In genomic region chr15:47386881-47387399, GRCm38 (mm10) we compare ENCODE assay signal across 15 mouse cellular contexts.
DNase-seq lines count a peak whose midpoint lies in the region; ATAC-seq lines count a peak whose summit lies in the region.
"Had no signal": no experiment of that assay in that cellular context is flagged by ENCODE, and none has a peak within 500 bp of the region (broad histone marks: within the 10 kb centered on the region; RNA-seq: fewer than 3 reads in every experiment).

No protein-coding gene starts in this region.

- no peak overlapping the region for H3K27ac ChIP-seq in midbrain, embryonic 15.5 days
- H3K27ac ChIP-seq in midbrain, embryonic 16.5 days (ENCODE audit: low read length), result no peak overlapping the region
- no peak overlapping the region for H3K27ac ChIP-seq in hindbrain, embryonic 13.5 days
- no peak overlapping the region for H3K27ac ChIP-seq in neural tube, embryonic 14.5 days (ENCODE audit: low read depth, low read length)
- H3K27ac ChIP-seq: heart, embryonic 13.5 days had no signal

- no peaks in the 10 kb centered on the region for H3K36me3 ChIP-seq in midbrain, embryonic 15.5 days (replicated peaks)
- no peaks in the 10 kb centered on the region for H3K36me3 ChIP-seq in midbrain, embryonic 16.5 days (ENCODE audit: control insufficient read depth, insufficient read depth, low read length)
- H3K36me3 ChIP-seq in hindbrain, embryonic 13.5 days, result no peaks in the 10 kb centered on the region
- H3K36me3 ChIP-seq in neural tube, embryonic 14.5 days (ENCODE audit: control insufficient read depth, insufficient read depth, low read length), result no peaks in the 10 kb centered on the region
- H3K36me3 ChIP-seq: heart, embryonic 13.5 days had no signal

- H3K9ac ChIP-seq in midbrain, embryonic 15.5 days, result no peak overlapping the region
- H3K9ac ChIP-seq in midbrain, embryonic 16.5 days (ENCODE audit: low read depth, low read length), result no peak overlapping the region
- H3K9ac ChIP-seq in hindbrain, embryonic 13.5 days, result no peak overlapping the region
- H3K9ac ChIP-seq in neural tube, embryonic 14.5 days (replicated peaks; ENCODE audit: low read depth, low read length), result no peak overlapping the region
- H3K9ac ChIP-seq: heart, embryonic 13.5 days had no signal

- ATAC-seq in midbrain, embryonic 15.5 days (replicated peaks), result 0 out of 2 replicates have a peak, but pooled peaks have one; percentile 52
- ATAC-seq in midbrain, embryonic 16.5 days, result no peak
- peak; percentile 75 for ATAC-seq in hindbrain, embryonic 13.5 days (ENCODE audit: low FRiP score)
- ATAC-seq in neural tube, embryonic 14.5 days (ENCODE audit: low read depth), result peak; percentile 56; the same call in 1 of the 2 replicates
- ATAC-seq: lung, postnatal 0 days had no signal

- H3K4me1 ChIP-seq in midbrain, embryonic 15.5 days, result no peaks in the 10 kb centered on the region
- no peaks in the 10 kb centered on the region for H3K4me1 ChIP-seq in midbrain, embryonic 16.5 days (ENCODE audit: control insufficient read depth, insufficient read depth, low read length)
- H3K4me1 ChIP-seq in hindbrain, embryonic 13.5 days (replicated peaks), result no peaks in the 10 kb centered on the region
- no peaks in the 10 kb centered on the region for H3K4me1 ChIP-seq in neural tube, embryonic 14.5 days (ENCODE audit: control insufficient read depth, insufficient read depth, low read length)
- H3K4me1 ChIP-seq: heart, embryonic 13.5 days had no signal

- no peaks in the 10 kb centered on the region for H3K27me3 ChIP-seq in midbrain, embryonic 15.5 days (replicated peaks)
- no peaks in the 10 kb centered on the region for H3K27me3 ChIP-seq in midbrain, embryonic 16.5 days (ENCODE audit: control insufficient read depth, insufficient read depth, low read depth, low read length)
- no peaks in the 10 kb centered on the region for H3K27me3 ChIP-seq in hindbrain, embryonic 13.5 days
- no peaks in the 10 kb centered on the region for H3K27me3 ChIP-seq in neural tube, embryonic 14.5 days (ENCODE audit: control insufficient read depth, insufficient read depth, low read length)
- H3K27me3 ChIP-seq: heart, embryonic 13.5 days had no signal

- no peaks in the 10 kb centered on the region for H3K9me3 ChIP-seq in midbrain, embryonic 15.5 days
- H3K9me3 ChIP-seq in midbrain, embryonic 16.5 days (replicated peaks; ENCODE audit: control insufficient read depth, low read length, poor library complexity, severe bottlenecking), result no peaks in the 10 kb centered on the region
- H3K9me3 ChIP-seq in hindbrain, embryonic 13.5 days, result no peaks in the 10 kb centered on the region
- no peaks in the 10 kb centered on the region for H3K9me3 ChIP-seq in neural tube, embryonic 14.5 days (ENCODE audit: control insufficient read depth, low read length)
- H3K9me3 ChIP-seq: heart, embryonic 13.5 days had no signal

- peak; percentile 35 for DNase-seq in embryo, embryonic 9.5 days (ENCODE audit: extremely low spot score)
- no peak for DNase-seq in heart, adult 11 months
- no peak for DNase-seq in right cerebral cortex, postnatal 14 days
- DNase-seq: adrenal gland, postnatal 14 days; gastrocnemius, postnatal 25 days; kidney, postnatal 25 days; layer of hippocampus, postnatal 36 days; liver; spleen, adult 18-20 months had no signal

- no peak overlapping the region for H3K4me2 ChIP-seq in midbrain, embryonic 15.5 days
- H3K4me2 ChIP-seq in midbrain, embryonic 16.5 days (ENCODE audit: low read length), result no peak overlapping the region
- H3K4me2 ChIP-seq in hindbrain, embryonic 13.5 days, result no peak overlapping the region
- no peak overlapping the region for H3K4me2 ChIP-seq in neural tube, embryonic 14.5 days (ENCODE audit: low read depth, low read length)
- H3K4me2 ChIP-seq: heart, embryonic 13.5 days had no signal

- no peak overlapping the region for H3K4me3 ChIP-seq in midbrain, embryonic 15.5 days
- no peak overlapping the region for H3K4me3 ChIP-seq in midbrain, embryonic 16.5 days (ENCODE audit: low read depth, low read length)
- no peak overlapping the region for H3K4me3 ChIP-seq in hindbrain, embryonic 13.5 days
- H3K4me3 ChIP-seq in neural tube, embryonic 14.5 days (ENCODE audit: low read depth, low read length), result no peak overlapping the region
- H3K4me3 ChIP-seq: heart, embryonic 13.5 days had no signal

- WGBS in midbrain, embryonic 15.5 days, result 31% methylated on average over 2 of the region's 2 CpGs
- WGBS in midbrain, embryonic 16.5 days, result 24% methylated on average over 2 of the region's 2 CpGs
- WGBS in hindbrain, embryonic 13.5 days, result 20% methylated on average over 2 of the region's 2 CpGs
- 13% methylated on average over 2 of the region's 2 CpGs for WGBS in neural tube, embryonic 14.5 days
